Mouse (Mus musculus) liver, postnatal 0 days (tissue): ENCODE results near the gene Zfp2. TPM values are rescaled to one million over a fixed set of nuclear protein-coding genes. Genes with fewer than 3 reads are reported as not detected.

Source experiments
- ATAC-seq: fragments of 200-750 bp; cut with Nextera tagmentation; 2 replicates; pipeline ENCODE4 v1.8.0; 2017; ENCODE audit warnings: mild to moderate bottlenecking, moderate library complexity
- DNase-seq: peaks from one replicate; pipeline ENCODE4 v3.0.0-alpha.2; 2016
- H3K27ac ChIP-seq: fragments of 300-500 bp; sonication (generic); 2 replicates; pipeline ENCODE4 v1.5.1; 2014; ENCODE audit warnings: antibody characterized with exemption, moderate library complexity, mild to moderate bottlenecking, low read depth
- H3K27me3 ChIP-seq: fragments of 300-500 bp; sonication (generic); 2 replicates; pipeline ENCODE4 v1.6.1; 2014; ENCODE audit warnings: low read length, control low read depth, mixed read lengths; ENCODE audit not compliant: insufficient read depth
- H3K36me3 ChIP-seq: fragments of 300-500 bp; sonication (generic); replicated peaks from 2 replicates; pipeline ENCODE4 v1.6.1; 2014; ENCODE audit warnings: mild to moderate bottlenecking, control low read depth, low read length, moderate library complexity, mixed read lengths; ENCODE audit not compliant: insufficient read depth
- H3K4me1 ChIP-seq: fragments of 300-500 bp; sonication (generic); 2 replicates; pipeline ENCODE4 v1.6.1; 2014; ENCODE audit warnings: antibody characterized with exemption, mild to moderate bottlenecking, control low read depth; ENCODE audit not compliant: insufficient read depth
- H3K4me2 ChIP-seq: fragments of 300-500 bp; sonication (generic); 2 replicates; pipeline ENCODE4 v1.6.1; 2014; ENCODE audit warnings: low read depth, mild to moderate bottlenecking, low read length, moderate library complexity, mixed read lengths
- H3K4me3 ChIP-seq: fragments of 300-500 bp; sonication (generic); 2 replicates; pipeline ENCODE4 v1.5.1; 2014; ENCODE audit warnings: low read depth, low read length
- H3K9ac ChIP-seq: fragments of 300-500 bp; sonication (generic); replicated peaks from 2 replicates; pipeline ENCODE4 v1.6.1; 2014; ENCODE audit warnings: mild to moderate bottlenecking, moderate library complexity
- H3K9me3 ChIP-seq: fragments of 300-500 bp; sonication (generic); 2 replicates; pipeline ENCODE4 v1.6.1; 2016; ENCODE audit warnings: mild to moderate bottlenecking, control low read depth, low read length, mixed read lengths
- CTCF ChIP-seq: sonication (generic); IDR thresholded peaks from 2 replicates; pipeline ENCODE4 v1.5.1; 2016; ENCODE audit warnings: antibody characterized with exemption, low read depth
- EP300 ChIP-seq: IDR thresholded peaks from 2 replicates; pipeline ENCODE4 v1.6.1; 2016; ENCODE audit warnings: antibody characterized with exemption, low read depth, mild to moderate bottlenecking
- WGBS: fragments of 180-500 bp; shearing (Covaris S2); extraction: QIAGEN DNeasy Blood & Tissue Kit; methylation state at CpG from one replicate; pipeline ENCODE4 v1.1.7; 2014; ENCODE audit not compliant: insufficient replicate concordance; 5-methylcytosine and 5-hydroxymethylcytosine counted together
- polyA plus RNA-seq: library from polyadenylated mRNA; unstranded; fragments of >200 nt; fragmentation: Nextera tagmentation; extraction: Ambion mirVana; gene quantifications from 2 replicates; pipeline ENCODE4 v1.2.1, GENCODE M21; 2015

Gene Zfp2
- polyA plus RNA-seq, 1 experiment from 2014 or later: 1.5 TPM

DNA sequence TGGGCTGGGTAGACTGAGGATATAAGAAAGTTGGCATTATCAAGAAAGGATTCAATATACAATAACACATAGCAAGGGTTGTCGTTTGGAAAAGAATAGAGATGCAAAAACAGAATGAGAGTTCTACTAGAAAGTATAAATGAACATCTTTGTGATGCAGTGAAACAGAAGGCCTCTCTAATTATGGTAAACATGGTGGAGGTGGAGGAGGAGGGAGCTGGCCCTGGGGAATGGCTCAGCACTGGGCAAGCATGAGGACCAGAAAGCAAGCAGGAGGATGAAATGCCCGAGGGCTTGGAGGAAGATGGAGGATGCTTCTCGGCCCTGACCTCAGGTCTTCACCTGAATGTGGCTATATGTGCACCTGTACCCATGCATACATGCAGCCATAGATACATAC is 1.5 kb downstream of the Zfp2 start:
- Histone ChIP-seq H3K36me3 (peaks cover 18% of the 10 kb centered on the region), H3K9me3 (peaks cover 3% of the 10 kb centered on the region), H3K27ac (no peak overlapping the region), H3K4me2 (no peak overlapping the region), H3K4me1 (no peaks in the 10 kb centered on the region), H3K9ac (no peak overlapping the region), H3K27me3 (no peaks in the 10 kb centered on the region), H3K4me3 (no peak overlapping the region)
- 90% methylated on average over 3 of the region's 3 CpGs for WGBS
- ATAC-seq: no peak
- no peak for DNase-seq
- TF ChIP-seq CTCF (no peak), EP300 (no peak)

DNA sequence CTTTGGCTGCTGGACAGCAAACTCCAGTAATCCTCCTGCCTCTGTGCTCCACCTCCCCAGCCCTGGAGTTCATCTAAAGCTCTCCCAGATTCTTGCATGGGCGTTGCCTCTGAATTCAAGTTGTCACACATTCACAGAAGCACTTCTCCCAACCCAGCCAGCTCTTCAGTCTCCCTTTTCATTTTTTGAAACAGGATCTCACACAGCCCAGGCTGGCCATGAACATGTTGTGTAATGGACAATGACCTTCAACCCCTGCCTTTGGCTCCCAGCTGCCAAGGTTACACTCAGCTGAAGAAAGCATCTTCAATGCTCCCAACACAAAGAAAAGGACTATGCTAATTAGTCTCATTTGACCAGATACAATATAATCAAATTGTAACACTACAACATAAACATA is 2.7 kb downstream of the Zfp2 start:
- TF ChIP-seq EP300 (no peak), CTCF (no peak)
- Histone ChIP-seq H3K36me3 (peaks cover 18% of the 10 kb centered on the region), H3K27ac (no peak overlapping the region), H3K9me3 (peaks cover 3% of the 10 kb centered on the region), H3K4me2 (no peak overlapping the region), H3K9ac (no peak overlapping the region), H3K4me1 (no peaks in the 10 kb centered on the region), H3K4me3 (no peak overlapping the region), H3K27me3 (no peaks in the 10 kb centered on the region)
- WGBS: 76% methylated on average over 1 of the region's 1 CpGs
- DNase-seq: no peak
- no peak for ATAC-seq

GRCm38 (mm10) chr11:50908136-50908535 is 7.8 kb downstream of the Zfp2 start:
- TF ChIP-seq CTCF (no peak), EP300 (no peak)
- WGBS: 84% methylated on average over 5 of the region's 5 CpGs
- DNase-seq: no peak
- Histone ChIP-seq H3K4me3 (no peak overlapping the region), H3K4me1 (no peaks in the 10 kb centered on the region), H3K9me3 (peaks cover 14% of the 10 kb centered on the region), H3K36me3 (peaks cover 38% of the 10 kb centered on the region), H3K9ac (no peak overlapping the region), H3K27ac (no peak overlapping the region), H3K27me3 (no peaks in the 10 kb centered on the region), H3K4me2 (no peak overlapping the region)
- ATAC-seq: no peak

DNA sequence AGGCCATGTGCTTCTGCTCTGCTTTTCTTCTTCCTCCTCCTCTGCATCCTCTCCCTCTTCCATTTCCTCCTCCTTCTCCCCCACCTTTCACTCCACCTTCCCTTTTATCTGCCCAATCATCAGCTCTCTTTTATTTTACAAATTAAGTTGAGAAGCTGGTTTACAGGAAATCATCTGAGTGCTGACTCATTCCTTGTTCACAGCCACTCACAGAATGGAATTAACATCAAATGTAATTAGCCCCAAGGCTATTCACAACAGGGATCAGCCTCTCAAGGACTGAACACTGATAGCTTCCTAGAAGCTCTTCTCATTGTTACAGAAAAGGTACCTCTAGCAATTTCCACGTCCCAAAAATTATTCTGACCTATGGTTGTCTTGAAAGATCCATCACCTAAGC is 18.6 kb downstream of the Zfp2 start:
- 57% methylated on average over 1 of the region's 1 CpGs for WGBS
- TF ChIP-seq CTCF (no peak), EP300 (no peak)
- Histone ChIP-seq H3K9ac (no peak overlapping the region), H3K4me2 (no peak overlapping the region), H3K9me3 (peaks cover 40% of the 10 kb centered on the region), H3K27ac (no peak overlapping the region), H3K36me3 (peaks cover 9% of the 10 kb centered on the region; the same call in 1 of the 2 replicates), H3K27me3 (no peaks in the 10 kb centered on the region), H3K4me1 (no peaks in the 10 kb centered on the region), H3K4me3 (no peak overlapping the region)
- ATAC-seq: no peak
- DNase-seq: no peak

DNA sequence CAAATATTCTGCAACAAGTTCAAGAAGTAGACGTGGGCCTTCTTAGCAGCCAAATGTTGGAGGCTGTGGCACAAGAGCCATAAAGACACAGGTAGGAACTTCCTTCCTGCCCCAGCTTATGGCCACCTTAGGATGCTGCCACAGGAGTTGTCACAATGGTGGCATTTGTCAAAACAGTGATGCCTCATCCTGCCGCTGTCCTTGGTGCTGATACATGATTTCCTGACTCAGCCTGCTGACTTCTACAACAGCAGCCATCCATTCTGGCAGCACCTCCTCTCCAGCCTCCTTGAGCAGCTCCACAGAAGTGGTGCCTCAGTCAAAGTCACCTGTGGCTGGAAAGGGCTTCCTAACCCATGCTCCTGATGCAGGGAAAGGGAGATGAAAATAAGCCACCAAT is 23.5 kb downstream of the Zfp2 start:
- WGBS: 41% methylated on average over 2 of the region's 2 CpGs

GRCm38 (mm10) chr11:50887390-50888128 is 28.4 kb downstream of the Zfp2 start, which contains the start of gene Zfp454:
Zfp454 (minus strand) TSS chr11:50887651.
- no peaks in the 10 kb centered on the region for H3K27me3 ChIP-seq
- no peaks in the 10 kb centered on the region for H3K36me3 ChIP-seq
- WGBS: 7% methylated on average over 26 of the region's 26 CpGs
- DNase-seq: peak; percentile 54
- TF ChIP-seq EP300: no peak
- no peak for TF ChIP-seq CTCF
- H3K4me1 ChIP-seq: peaks cover 5% of the 10 kb centered on the region
- H3K27ac ChIP-seq: no peak within 1 kb of the TSS
- peak within 1 kb of the TSS; percentile 25 for H3K4me3 ChIP-seq
- peak within 1 kb of the TSS; percentile 63 for H3K4me2 ChIP-seq
- no peaks in the 10 kb centered on the region for H3K9me3 ChIP-seq
- ATAC-seq: peak; percentile 79
- H3K9ac ChIP-seq: 0 out of 2 replicates have a peak within 1 kb of the TSS, but pooled peaks have one; percentile 5

More for the DNA sequence above, 23.5 kb downstream of the Zfp2 start:
- DNase-seq: no peak
- Histone ChIP-seq H3K4me3 (no peak overlapping the region), H3K27ac (no peak overlapping the region), H3K9ac (no peak overlapping the region), H3K36me3 (no peaks in the 10 kb centered on the region), H3K4me1 (no peaks in the 10 kb centered on the region), H3K4me2 (no peak overlapping the region), H3K9me3 (no peaks in the 10 kb centered on the region), H3K27me3 (no peaks in the 10 kb centered on the region)
- ATAC-seq: no peak
- no peak for TF ChIP-seq CTCF
- TF ChIP-seq EP300: no peak
